Mouse (Mus musculus): ENCODE results near the gene Gm20388. TPM values are rescaled to one million over a fixed set of nuclear protein-coding genes. Genes with fewer than 3 reads are reported as not detected.

Gene Gm20388
- polyA plus RNA-seq, 1 experiment from 2014 or later, result not detected

DNA sequence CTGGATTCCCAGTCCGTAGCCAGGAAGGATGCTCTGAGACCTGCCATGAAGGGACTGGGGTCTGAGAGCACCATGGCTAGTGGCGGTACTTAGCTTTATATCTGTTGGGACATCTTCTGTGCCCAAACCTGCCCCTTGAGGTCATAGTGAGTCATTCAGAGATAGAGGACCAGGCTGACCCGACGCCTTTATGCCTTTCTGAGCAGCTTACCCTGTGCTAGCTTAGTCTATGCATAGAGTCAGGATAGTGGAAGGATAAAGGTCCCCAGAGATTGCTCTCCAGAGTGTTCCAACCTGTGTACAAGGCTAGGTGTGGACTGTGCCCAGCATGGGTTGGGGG, 582.2 kb downstream of the Gm20388 start:
- Histone ChIP-seq H3K9ac (ENCODE audit: low read length) (no peak overlapping the region), H3K4me1 (ENCODE audit: control insufficient read depth, insufficient read depth, low read length) (peaks cover 71% of the 10 kb centered on the region), H3K27me3 (ENCODE audit: control insufficient read depth, insufficient read depth, low read length) (no peaks in the 10 kb centered on the region; the same call in 1 of the 2 replicates), H3K4me3 (ENCODE audit: low read depth, low read length) (no peak overlapping the region), H3K27ac (replicated peaks; ENCODE audit: low read depth, low read length) (no peak overlapping the region), H3K36me3 (ENCODE audit: control insufficient read depth, insufficient read depth, low read length) (no peaks in the 10 kb centered on the region), H3K4me2 (ENCODE audit: low read depth, severe bottlenecking) (no peak overlapping the region), H3K9me3 (ENCODE audit: control insufficient read depth, low read length) (no peaks in the 10 kb centered on the region)
- no peak for ATAC-seq (ENCODE audit: insufficient number of reproducible peaks, low FRiP score, low TSS enrichment, low read depth)
- no peak for DNase-seq (ENCODE audit: low spot score)
- 35% methylated on average over 4 of the region's 4 CpGs for WGBS

GRCm38 (mm10) chr8:120493508-120494464, 583.1 kb downstream of the Gm20388 start:
- Histone ChIP-seq H3K4me1 (ENCODE audit: control insufficient read depth, insufficient read depth, low read length) (peaks cover 80% of the 10 kb centered on the region), H3K9ac (ENCODE audit: low read length) (no peak overlapping the region), H3K4me3 (ENCODE audit: low read depth, low read length) (no peak overlapping the region), H3K27ac (replicated peaks; ENCODE audit: low read depth, low read length) (no peak overlapping the region), H3K36me3 (ENCODE audit: control insufficient read depth, insufficient read depth, low read length) (no peaks in the 10 kb centered on the region), H3K27me3 (ENCODE audit: control insufficient read depth, insufficient read depth, low read length) (no peaks in the 10 kb centered on the region; the same call in 1 of the 2 replicates), H3K9me3 (ENCODE audit: control insufficient read depth, low read length) (no peaks in the 10 kb centered on the region), H3K4me2 (ENCODE audit: low read depth, severe bottlenecking) (no peak overlapping the region)
- DNase-seq (ENCODE audit: low spot score) (no peak), ATAC-seq (ENCODE audit: insufficient number of reproducible peaks, low FRiP score, low TSS enrichment, low read depth) (no peak)
- WGBS, result 50% methylated on average over 16 of the region's 16 CpGs

DNA sequence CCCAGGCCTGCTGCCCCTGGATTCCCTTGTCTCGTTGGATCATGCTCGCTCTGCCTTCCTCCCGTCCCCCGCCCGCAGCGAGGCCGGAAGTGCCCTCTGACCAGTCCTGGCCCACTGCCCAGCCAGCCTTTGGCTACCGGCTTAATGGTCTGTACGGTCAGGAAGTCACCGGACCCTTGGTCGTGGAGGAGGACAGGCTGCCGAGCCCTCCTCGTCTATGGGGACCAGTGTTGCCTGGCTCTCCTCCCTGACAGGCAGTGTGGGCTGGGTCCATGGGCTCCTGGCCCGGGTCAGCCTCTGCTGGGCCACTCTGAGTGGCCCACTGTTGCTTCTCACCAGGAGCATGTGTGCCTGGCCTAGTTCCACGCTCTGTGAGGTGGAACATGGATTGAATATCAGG, 584.3 kb downstream of the Gm20388 start:
- Histone ChIP-seq H3K4me3 (ENCODE audit: low read depth, low read length) (no peak overlapping the region), H3K9ac (ENCODE audit: low read length) (no peak overlapping the region), H3K27ac (replicated peaks; ENCODE audit: low read depth, low read length) (peak overlapping the region; percentile 62), H3K27me3 (ENCODE audit: control insufficient read depth, insufficient read depth, low read length) (no peaks in the 10 kb centered on the region; the same call in 1 of the 2 replicates), H3K9me3 (ENCODE audit: control insufficient read depth, low read length) (no peaks in the 10 kb centered on the region), H3K36me3 (ENCODE audit: control insufficient read depth, insufficient read depth, low read length) (no peaks in the 10 kb centered on the region), H3K4me1 (ENCODE audit: control insufficient read depth, insufficient read depth, low read length) (peaks cover 80% of the 10 kb centered on the region), H3K4me2 (ENCODE audit: low read depth, severe bottlenecking) (no peak overlapping the region)
- DNase-seq (ENCODE audit: low spot score) (no peak), ATAC-seq (ENCODE audit: insufficient number of reproducible peaks, low FRiP score, low TSS enrichment, low read depth) (no peak)
- 49% methylated on average over 15 of the region's 15 CpGs for WGBS

- peaks cover 77% of the 10 kb centered on the region for H3K4me1 ChIP-seq (ENCODE audit: control insufficient read depth, insufficient read depth, low read length)
- no peak overlapping the region for H3K9ac ChIP-seq (ENCODE audit: low read length)
- 69% methylated on average over 5 of the region's 5 CpGs for WGBS
- no peaks in the 10 kb centered on the region; the same call in 1 of the 2 replicates for H3K27me3 ChIP-seq (ENCODE audit: control insufficient read depth, insufficient read depth, low read length)
- no peak overlapping the region for H3K4me3 ChIP-seq (ENCODE audit: low read depth, low read length)
- H3K4me2 ChIP-seq (ENCODE audit: low read depth, severe bottlenecking), result no peak overlapping the region
- H3K27ac ChIP-seq (replicated peaks; ENCODE audit: low read depth, low read length), result no peak overlapping the region
- no peak for ATAC-seq (ENCODE audit: insufficient number of reproducible peaks, low FRiP score, low TSS enrichment, low read depth)
- no peak for DNase-seq (ENCODE audit: low spot score)
- no peaks in the 10 kb centered on the region for H3K36me3 ChIP-seq (ENCODE audit: control insufficient read depth, insufficient read depth, low read length)
- no peaks in the 10 kb centered on the region for H3K9me3 ChIP-seq (ENCODE audit: control insufficient read depth, low read length)
Observed at GRCm38 (mm10) chr8:120495461-120495860, 584.8 kb downstream of the Gm20388 start.

- Histone ChIP-seq H3K4me3 (ENCODE audit: low read depth, low read length) (no peak overlapping the region), H3K4me1 (ENCODE audit: control insufficient read depth, insufficient read depth, low read length) (peaks cover 69% of the 10 kb centered on the region), H3K27me3 (ENCODE audit: control insufficient read depth, insufficient read depth, low read length) (no peaks in the 10 kb centered on the region), H3K9me3 (ENCODE audit: control insufficient read depth, low read length) (no peaks in the 10 kb centered on the region), H3K36me3 (ENCODE audit: control insufficient read depth, insufficient read depth, low read length) (no peaks in the 10 kb centered on the region), H3K4me2 (ENCODE audit: low read depth, severe bottlenecking) (no peak overlapping the region), H3K27ac (replicated peaks; ENCODE audit: low read depth, low read length) (no peak overlapping the region), H3K9ac (ENCODE audit: low read length) (no peak overlapping the region)
- 97% methylated on average over 15 of the region's 15 CpGs for WGBS
- ATAC-seq (ENCODE audit: insufficient number of reproducible peaks, low FRiP score, low TSS enrichment, low read depth), result no peak
- no peak for DNase-seq (ENCODE audit: low spot score)
Observed at GRCm38 (mm10) chr8:120496478-120496877, 585.8 kb downstream of the Gm20388 start.

GRCm38 (mm10) chr8:120497503-120497946, 586.9 kb downstream of the Gm20388 start:
- WGBS, result 6% methylated on average over 11 of the region's 11 CpGs
- Histone ChIP-seq H3K9me3 (ENCODE audit: control insufficient read depth, low read length) (no peaks in the 10 kb centered on the region), H3K36me3 (ENCODE audit: control insufficient read depth, insufficient read depth, low read length) (no peaks in the 10 kb centered on the region), H3K27ac (replicated peaks; ENCODE audit: low read depth, low read length) (no peak overlapping the region), H3K27me3 (ENCODE audit: control insufficient read depth, insufficient read depth, low read length) (no peaks in the 10 kb centered on the region), H3K9ac (ENCODE audit: low read length) (peak overlapping the region; percentile 22; the same call in 1 of the 2 replicates), H3K4me1 (ENCODE audit: control insufficient read depth, insufficient read depth, low read length) (peaks cover 62% of the 10 kb centered on the region), H3K4me2 (ENCODE audit: low read depth, severe bottlenecking) (no peak overlapping the region), H3K4me3 (ENCODE audit: low read depth, low read length) (no peak overlapping the region)
- ATAC-seq (ENCODE audit: insufficient number of reproducible peaks, low FRiP score, low TSS enrichment, low read depth) (no peak), DNase-seq (ENCODE audit: low spot score) (no peak)

- Histone ChIP-seq H3K4me2 (ENCODE audit: low read depth, severe bottlenecking) (peak overlapping the region; percentile 27; the same call in 1 of the 2 replicates), H3K27me3 (ENCODE audit: control insufficient read depth, insufficient read depth, low read length) (no peaks in the 10 kb centered on the region), H3K4me1 (ENCODE audit: control insufficient read depth, insufficient read depth, low read length) (peaks cover 62% of the 10 kb centered on the region), H3K4me3 (ENCODE audit: low read depth, low read length) (no peak overlapping the region), H3K27ac (replicated peaks; ENCODE audit: low read depth, low read length) (no peak overlapping the region; the same call in 1 of the 2 replicates), H3K9ac (ENCODE audit: low read length) (peak overlapping the region; percentile 22; the same call in 1 of the 2 replicates), H3K9me3 (ENCODE audit: control insufficient read depth, low read length) (no peaks in the 10 kb centered on the region), H3K36me3 (ENCODE audit: control insufficient read depth, insufficient read depth, low read length) (no peaks in the 10 kb centered on the region)
- no peak for ATAC-seq (ENCODE audit: insufficient number of reproducible peaks, low FRiP score, low TSS enrichment, low read depth)
- no peak for DNase-seq (ENCODE audit: low spot score)
- WGBS, result 16% methylated on average over 4 of the region's 4 CpGs
Observed at GRCm38 (mm10) chr8:120498349-120498831, 587.7 kb downstream of the Gm20388 start.

DNA sequence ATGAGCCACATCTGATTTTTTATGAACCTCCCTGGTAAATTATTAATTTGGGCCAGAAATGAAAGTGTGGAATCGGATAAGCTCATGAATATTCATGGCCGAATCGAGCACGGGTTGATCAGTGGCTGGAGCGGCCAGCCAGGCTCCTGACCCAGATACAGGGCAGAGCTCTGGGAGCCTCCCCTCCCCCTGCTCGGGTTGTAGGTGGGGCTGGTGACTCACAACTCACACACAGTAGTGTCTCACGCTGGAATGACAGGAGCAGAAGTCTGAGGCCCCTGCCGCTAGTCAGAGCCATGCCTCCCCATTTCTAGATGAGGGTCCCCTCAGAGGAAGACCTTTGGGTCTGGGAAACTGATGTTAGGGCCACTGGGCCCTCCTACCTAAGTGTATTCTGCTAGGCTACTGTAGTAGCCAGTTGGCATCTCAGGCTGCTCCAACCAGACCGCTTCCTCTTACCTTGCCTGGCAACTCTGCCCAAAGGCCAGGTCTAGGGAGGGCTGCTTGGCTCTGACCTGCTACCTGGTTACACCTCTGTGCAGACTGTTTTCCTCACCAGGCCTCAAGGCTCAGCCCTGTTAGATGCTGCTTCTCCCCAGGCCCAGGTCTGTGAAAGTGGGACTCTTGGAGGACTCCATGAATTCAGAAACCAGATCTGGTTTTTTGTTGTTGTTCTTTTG, 588.4 kb downstream of the Gm20388 start:
- H3K9me3 ChIP-seq (ENCODE audit: control insufficient read depth, low read length), result no peaks in the 10 kb centered on the region
- no peak overlapping the region for H3K27ac ChIP-seq (replicated peaks; ENCODE audit: low read depth, low read length)
- no peak overlapping the region; the same call in 1 of the 2 replicates for H3K9ac ChIP-seq (ENCODE audit: low read length)
- ATAC-seq (ENCODE audit: insufficient number of reproducible peaks, low FRiP score, low TSS enrichment, low read depth) (no peak), DNase-seq (ENCODE audit: low spot score) (no peak)
- peak overlapping the region; percentile 27; the same call in 1 of the 2 replicates for H3K4me2 ChIP-seq (ENCODE audit: low read depth, severe bottlenecking)
- peaks cover 61% of the 10 kb centered on the region for H3K4me1 ChIP-seq (ENCODE audit: control insufficient read depth, insufficient read depth, low read length)
- no peak overlapping the region for H3K4me3 ChIP-seq (ENCODE audit: low read depth, low read length)
- H3K36me3 ChIP-seq (ENCODE audit: control insufficient read depth, insufficient read depth, low read length), result no peaks in the 10 kb centered on the region
- WGBS, result 17% methylated on average over 9 of the region's 9 CpGs
- H3K27me3 ChIP-seq (ENCODE audit: control insufficient read depth, insufficient read depth, low read length), result no peaks in the 10 kb centered on the region
